Mouse (Mus musculus): ENCODE data around the gene Usp46.

DNA sequence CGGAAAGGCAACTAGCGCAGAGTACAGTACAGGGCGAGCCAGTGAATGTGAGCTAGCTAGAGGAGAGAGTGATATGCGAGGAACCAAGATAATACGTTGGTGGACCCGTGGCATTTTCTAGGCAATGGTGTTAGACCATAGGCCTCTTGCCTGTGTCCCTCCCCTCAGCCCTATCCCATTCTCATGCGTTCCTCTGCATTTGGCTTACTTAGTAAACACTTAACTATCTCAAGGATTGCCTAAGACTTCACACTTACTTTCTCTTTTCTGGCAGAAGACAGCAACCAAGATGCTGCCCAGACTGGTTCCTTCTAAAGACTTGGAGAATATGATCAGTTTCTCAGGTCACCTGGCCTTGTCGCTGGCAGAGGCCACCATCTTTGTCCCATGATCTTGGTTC, 98.9 kb downstream of the Usp46 start:
- TF ChIP-seq TAL1 (IDR thresholded peaks at IDR 0.05; ENCODE audit: low read length) (no peak), GATA1 (IDR thresholded peaks at IDR 0.05; ENCODE audit: low read length) (no peak)

All from erythroblast, embryonic 14.5 days (primary cell).